Mouse (Mus musculus): ENCODE measurements at regions not wholly inside any gene's neighbourhood (a gene's known extent, or its start where the extent isn't known, plus 50 kb on each side); places are given as distances from the start of the nearest gene placed in this dataset.

DNA sequence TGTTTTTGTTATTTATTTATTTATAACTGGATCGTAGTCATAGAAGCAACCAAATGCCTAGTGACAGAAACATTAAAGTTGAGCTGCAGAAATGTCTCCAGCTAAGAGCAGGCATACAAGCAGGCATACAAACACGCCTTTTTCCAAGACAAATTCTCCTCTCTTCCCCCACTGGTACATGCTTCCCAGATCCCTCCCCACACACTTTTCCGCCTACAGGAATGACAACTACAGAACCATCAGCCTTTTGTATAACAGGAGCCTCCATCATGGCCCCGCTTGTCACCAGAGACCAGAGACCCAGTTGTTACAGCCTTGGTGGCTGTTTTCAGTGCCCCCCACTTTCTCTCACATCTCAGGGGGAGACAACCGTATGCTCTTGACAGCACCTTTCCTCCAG is 91.2 kb upstream of the Sipa1l1 start:
- DNase-seq (ENCODE audit: low read depth, low spot score), result no peak
- TF ChIP-seq GATA1 (IDR thresholded peaks at IDR 0.05; ENCODE audit: low read depth, low read length) (no peak), ZNF384 (IDR thresholded peaks at IDR 0.05; ENCODE audit: low read depth, low read length) (no peak), MAFK (IDR thresholded peaks at IDR 0.05; ENCODE audit: borderline replicate concordance, low read depth, low read length) (no peak), POLR2AphosphoS5 (IDR thresholded peaks at IDR 0.05; ENCODE audit: borderline replicate concordance, low read depth, low read length) (no peak), MYC (IDR thresholded peaks at IDR 0.05; ENCODE audit: low read depth, low read length) (no peak)
- Histone ChIP-seq H3K27ac (ENCODE audit: control insufficient read depth, low read depth, low read length) (no peak overlapping the region), H3K27me3 (ENCODE audit: control insufficient read depth in 1 of 2, insufficient read depth in 2 of 2, low read length in 2 of 2) (peaks cover 0 to 1% of the 10 kb centered on the region in 2 experiments; a peak in 1 of 4 replicates), H3K79me2 (ENCODE audit: control insufficient read depth, insufficient read depth, low read length, poor library complexity) (no peaks in the 10 kb centered on the region), H3K36me3 (ENCODE audit: control insufficient read depth in 1 of 2, insufficient read depth in 2 of 2, low read length in 2 of 2) (no peaks in the 10 kb centered on the region), H3K9ac (ENCODE audit: control insufficient read depth, low read depth, low read length, poor library complexity, severe bottlenecking) (no peak overlapping the region), H3K4me3 (ENCODE audit: control insufficient read depth in 1 of 2, insufficient read depth in 1 of 2, low read depth in 2 of 2, low read length in 2 of 2) (no peak overlapping the region), H3K9me3 (replicated peaks; ENCODE audit: insufficient read depth, low read length) (no peaks in the 10 kb centered on the region), H3K4me1 (ENCODE audit: control insufficient read depth in 1 of 2, insufficient read depth in 2 of 2, low read length in 2 of 2) (no peaks in the 10 kb centered on the region)

- H3K9ac ChIP-seq (ENCODE audit: control insufficient read depth, low read depth, low read length, poor library complexity, severe bottlenecking), result no peak overlapping the region
- H3K79me2 ChIP-seq (ENCODE audit: control insufficient read depth, insufficient read depth, low read length, poor library complexity), result no peaks in the 10 kb centered on the region
- TF ChIP-seq ZKSCAN1 (IDR thresholded peaks at IDR 0.05; ENCODE audit: low read depth, low read length), result no peak
- no peak for TF ChIP-seq USF1 (IDR thresholded peaks at IDR 0.05; ENCODE audit: low read depth, low read length)
- H3K9me3 ChIP-seq (replicated peaks; ENCODE audit: insufficient read depth, low read length), result no peaks in the 10 kb centered on the region
- H3K27me3 ChIP-seq (ENCODE audit: control insufficient read depth in 1 of 2, insufficient read depth in 2 of 2, low read length in 2 of 2), result peaks cover 0 to 1% of the 10 kb centered on the region in 2 experiments; a peak in 1 of 4 replicates
- no peaks in the 10 kb centered on the region for H3K4me1 ChIP-seq (ENCODE audit: control insufficient read depth in 1 of 2, insufficient read depth in 2 of 2, low read length in 2 of 2)
- no peak overlapping the region for H3K4me3 ChIP-seq (ENCODE audit: control insufficient read depth in 1 of 2, insufficient read depth in 1 of 2, low read depth in 2 of 2, low read length in 2 of 2)
- H3K27ac ChIP-seq (ENCODE audit: control insufficient read depth, low read depth, low read length), result no peak overlapping the region
- no peak for DNase-seq (ENCODE audit: low read depth, low spot score)
- H3K36me3 ChIP-seq (ENCODE audit: control insufficient read depth in 1 of 2, insufficient read depth in 2 of 2, low read length in 2 of 2), result no peaks in the 10 kb centered on the region
Measured at GRCm38 (mm10) chr12:82078740-82079139, 90.4 kb upstream of the Sipa1l1 start.

DNA sequence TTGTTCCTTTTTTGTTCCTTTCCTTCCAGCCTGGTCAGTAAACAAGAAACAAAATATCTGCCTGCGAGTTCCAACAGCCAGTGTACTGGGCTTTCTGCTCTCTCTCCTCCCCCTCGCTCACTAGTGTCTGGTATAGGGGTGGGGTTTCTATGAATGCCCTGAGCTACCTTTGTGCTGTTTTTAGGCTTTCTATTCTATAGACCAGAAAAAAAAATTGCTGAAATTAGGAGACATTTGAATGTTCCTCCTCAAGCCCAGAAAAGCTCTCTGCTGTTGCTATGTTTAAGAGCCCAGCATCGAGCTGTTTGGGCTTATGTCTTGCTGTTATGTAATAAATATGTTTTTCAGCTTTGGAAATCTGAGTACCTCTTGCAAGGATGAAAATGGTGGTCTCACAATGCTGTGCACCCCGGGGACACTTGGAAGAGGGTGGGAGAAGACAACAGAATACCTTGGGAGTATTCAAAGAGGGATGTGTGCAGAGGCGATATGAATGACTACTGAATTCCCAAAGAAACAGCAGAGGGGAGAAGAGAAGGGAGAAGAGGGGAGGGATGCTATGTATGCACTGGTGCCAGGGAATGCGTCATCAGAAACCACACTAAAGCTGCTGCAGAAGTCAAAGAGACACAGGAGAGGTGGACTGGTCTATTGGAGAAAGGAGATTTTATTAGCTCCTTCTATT is 88.8 kb upstream of the Sipa1l1 start:
- Histone ChIP-seq H3K9me3 (replicated peaks; ENCODE audit: insufficient read depth, low read length) (no peaks in the 10 kb centered on the region), H3K4me3 (ENCODE audit: control insufficient read depth in 1 of 2, insufficient read depth in 1 of 2, low read depth in 2 of 2, low read length in 2 of 2) (no peak overlapping the region), H3K27me3 (ENCODE audit: control insufficient read depth in 1 of 2, insufficient read depth in 2 of 2, low read length in 2 of 2) (peaks cover 0 to 1% of the 10 kb centered on the region in 2 experiments; a peak in 1 of 4 replicates), H3K4me1 (ENCODE audit: control insufficient read depth in 1 of 2, insufficient read depth in 2 of 2, low read length in 2 of 2) (no peaks in the 10 kb centered on the region), H3K36me3 (ENCODE audit: control insufficient read depth in 1 of 2, insufficient read depth in 2 of 2, low read length in 2 of 2) (no peaks in the 10 kb centered on the region), H3K79me2 (ENCODE audit: control insufficient read depth, insufficient read depth, low read length, poor library complexity) (no peaks in the 10 kb centered on the region), H3K27ac (ENCODE audit: control insufficient read depth, low read depth, low read length) (no peak overlapping the region), H3K9ac (ENCODE audit: control insufficient read depth, low read depth, low read length, poor library complexity, severe bottlenecking) (no peak overlapping the region)
- no peak for DNase-seq (ENCODE audit: low read depth, low spot score)
- TF ChIP-seq MEF2A (IDR thresholded peaks at IDR 0.05; ENCODE audit: extremely low read depth, insufficient replicate concordance, low read depth, low read length, poor library complexity, severe bottlenecking), result no peak
- TF ChIP-seq EP300 (IDR thresholded peaks at IDR 0.05; ENCODE audit: low read depth in 1 of 2, low read length in 2 of 2), result no peak
- TF ChIP-seq RAD21 (IDR thresholded peaks at IDR 0.05; ENCODE audit: low read depth, low read length), result no peak
- TF ChIP-seq UBTF (IDR thresholded peaks at IDR 0.05; ENCODE audit: borderline replicate concordance, insufficient read depth, low read depth, low read length), result no peak
- TF ChIP-seq ETS1 (IDR thresholded peaks at IDR 0.05; ENCODE audit: low read depth, low read length), result no peak
- TF ChIP-seq TAL1 (IDR thresholded peaks at IDR 0.05; ENCODE audit: low read length), result no peak
- TF ChIP-seq E2F4 (IDR thresholded peaks at IDR 0.05; ENCODE audit: borderline replicate concordance, low read depth, low read length), result no peak
- no peak for TF ChIP-seq SIN3A (IDR thresholded peaks at IDR 0.05; ENCODE audit: low read length)
- no peak for TF ChIP-seq POLR2AphosphoS2 (IDR thresholded peaks at IDR 0.05; ENCODE audit: low read length)
- no peak for TF ChIP-seq POLR2A (IDR thresholded peaks at IDR 0.05; ENCODE audit: control insufficient read depth in 1 of 2, insufficient read depth in 1 of 2, low read depth in 1 of 2, low read length in 2 of 2, poor library complexity in 1 of 2)
- TF ChIP-seq JUND (IDR thresholded peaks at IDR 0.05; ENCODE audit: low read depth, low read length), result no peak
- no peak for TF ChIP-seq HCFC1 (IDR thresholded peaks at IDR 0.05; ENCODE audit: low read depth, low read length)
- no peak for TF ChIP-seq ZC3H11A (IDR thresholded peaks at IDR 0.05; ENCODE audit: low read depth, low read length)
- no peak for TF ChIP-seq RCOR1 (IDR thresholded peaks at IDR 0.05; ENCODE audit: low read depth, low read length)
- no peak for TF ChIP-seq BHLHE40 (IDR thresholded peaks at IDR 0.05; ENCODE audit: borderline replicate concordance, low read depth, low read length)
- no peak for TF ChIP-seq MAZ (IDR thresholded peaks at IDR 0.05; ENCODE audit: low read depth, low read length)
- no peak for TF ChIP-seq MAFK (IDR thresholded peaks at IDR 0.05; ENCODE audit: borderline replicate concordance, low read depth, low read length)
- TF ChIP-seq CHD1 (IDR thresholded peaks at IDR 0.05; ENCODE audit: low read depth, low read length), result no peak
- TF ChIP-seq SMC3 (IDR thresholded peaks at IDR 0.05; ENCODE audit: low read depth, low read length), result no peak

Data from MEL (cell line).